Mouse (Mus musculus): Measurements from ENCODE around the gene Rps17. TPM values are rescaled to one million over a fixed set of nuclear protein-coding genes. Genes with fewer than 3 reads are reported as not detected.

Gene Rps17
- total RNA-seq, 2 experiments from 2014 or later, result 621 to 626 TPM

DNA sequence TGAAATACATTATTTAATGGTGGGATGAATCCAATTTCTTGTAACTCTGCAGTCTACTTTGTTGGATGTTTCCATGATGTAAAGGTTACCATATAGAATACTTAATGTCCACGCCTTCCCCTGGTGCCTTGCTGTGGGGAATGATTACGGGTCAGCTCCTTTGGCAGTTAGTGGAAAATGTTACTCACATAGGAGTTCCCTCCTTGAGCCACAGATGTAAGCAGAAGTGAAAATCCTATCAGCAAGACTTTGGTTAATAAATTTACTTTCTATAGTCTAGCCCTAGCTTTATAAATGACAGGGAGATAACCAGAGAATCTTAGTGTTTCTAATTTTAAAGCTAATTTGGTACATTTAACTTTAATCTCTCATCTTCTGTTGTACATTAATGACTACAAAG lies 49.9 kb downstream of the Rps17 start:
- intact Hi-C loops (cut with DNase I), result no loop called here
- DNase-seq (ENCODE audit: extremely low spot score in 1 of 2, low spot score in 2 of 2), result no peak

Other genes with a start within 250 kb of the Rps17 start
- under 1 TPM in 1 of 2 experiments, not detected in 1; 0.15 TPM for gene Slc28a1, start 230.5 kb downstream of the Rps17 start, total RNA-seq (2021)
- gene Pde8a, start 131.7 kb downstream of the Rps17 start, total RNA-seq (2021), result 1 to 10 TPM; 3.2 to 3.6 TPM
- gene Cpeb1, start 110.2 kb upstream of the Rps17 start, total RNA-seq (2021), result 10 to 100 TPM; 20.8 to 21.0 TPM
- gene Ap3b2, start 148.7 kb upstream of the Rps17 start, total RNA-seq (2021), result 100 to 1,000 TPM; 150 to 156 TPM
- not detected for gene BC048679, start 153.0 kb upstream of the Rps17 start, total RNA-seq (2021)
- under 1 TPM; 0.09 to 0.10 TPM for gene Fsd2, start 221.7 kb upstream of the Rps17 start, total RNA-seq (2021)
- gene Whamm, start 226.0 kb upstream of the Rps17 start, total RNA-seq (2021), result 10 to 100 TPM; 15.5 to 17.4 TPM

Measured in left cerebral cortex, postnatal 10 days (tissue).